Mouse (Mus musculus) MEL (cell line): ENCODE results near the gene Sez6.

Experiments
- NRF1 ChIP-seq: IDR thresholded peaks from 2 replicates; pipeline ENCODE4 v1.6.1; 2014; ENCODE audit warnings: low read depth, mild to moderate bottlenecking, inconsistent platforms, low read length, improper control_type of control experiment, moderate library complexity; ENCODE audit not compliant: poor library complexity, insufficient read depth, severe bottlenecking
- POLR2A ChIP-seq, 2 experiments: IDR thresholded peaks; 2 replicates each; pipeline ENCODE4 v1.6.1; 2011 to 2012; ENCODE audit warnings: low read length in 2 of 2, mild to moderate bottlenecking in 2 of 2, control low read depth in 1 of 2, improper control_type of control experiment in 1 of 2, low read depth in 1 of 2, moderate library complexity in 1 of 2; ENCODE audit not compliant: control insufficient read depth in 1 of 2, insufficient read depth in 1 of 2, poor library complexity in 1 of 2
- RAD21 ChIP-seq: IDR thresholded peaks from 2 replicates; pipeline ENCODE4 v1.6.1; 2011; ENCODE audit warnings: mild to moderate bottlenecking, low read depth, low read length, improper control_type of control experiment

DNA sequence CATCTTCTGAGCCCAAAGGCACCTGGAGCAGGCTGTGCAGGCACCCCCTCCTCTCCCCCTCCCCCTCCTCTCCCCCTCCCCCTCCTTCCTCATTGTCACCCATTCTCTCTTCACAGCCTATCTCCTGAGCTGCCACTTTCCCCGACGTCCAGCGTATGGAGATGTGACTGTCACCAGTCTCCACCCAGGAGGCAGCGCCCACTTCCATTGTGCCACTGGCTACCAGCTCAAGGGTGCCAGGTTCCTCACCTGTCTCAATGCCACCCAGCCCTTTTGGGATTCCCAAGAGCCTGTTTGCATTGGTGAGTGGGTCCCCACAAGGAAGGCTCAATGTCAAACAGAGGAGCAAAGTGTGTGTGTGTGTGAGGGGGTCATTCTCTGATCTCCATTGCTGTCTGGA, 38.2 kb downstream of the Sez6 start:
- TF ChIP-seq RAD21 (no peak), POLR2A (IDR thresholded peaks at IDR 0.05; ENCODE audit: control insufficient read depth in 1 of 2, insufficient read depth in 1 of 2, low read depth in 1 of 2, low read length in 2 of 2, poor library complexity in 1 of 2) (no peak), NRF1 (no peak)
